Mouse (Mus musculus): ENCODE data around the gene Gm13212.
"Not testable (repeated sequence)": the region's sequence is repeated elsewhere in the genome, so short reads cannot be mapped to it uniquely, and the experiment has no call there.

The Gm13212 gene

GRCm38 (mm10) chr4:145585078-145585477, at the start of gene Gm13212:
Gene Gm13212 (plus strand): TSS chr4:145585166.
- DNase-seq (ENCODE audit: low read depth, low spot score) = not testable (repeated sequence)

- not testable (repeated sequence) for DNase-seq (ENCODE audit: low read depth, low spot score)
Observed at GRCm38 (mm10) chr4:145543861-145544260, 41.1 kb upstream of the Gm13212 start.

- peak; percentile 73 for DNase-seq (ENCODE audit: low read depth, low spot score)
Observed at GRCm38 (mm10) chr4:145545106-145545505, 39.9 kb upstream of the Gm13212 start.

- DNase-seq (ENCODE audit: low read depth, low spot score) = peak; percentile 61
Observed at GRCm38 (mm10) chr4:145545734-145546349, 39.1 kb upstream of the Gm13212 start.

- not testable (repeated sequence) for DNase-seq (ENCODE audit: low read depth, low spot score)
Observed at GRCm38 (mm10) chr4:145546477-145546876, 38.5 kb upstream of the Gm13212 start.

GRCm38 (mm10) chr4:145556680-145557079, 28.3 kb upstream of the Gm13212 start:
- peak; percentile 62 for DNase-seq (ENCODE audit: low read depth, low spot score)

GRCm38 (mm10) chr4:145559505-145560099, 25.4 kb upstream of the Gm13212 start:
- DNase-seq (ENCODE audit: low read depth, low spot score) = no peak

- peak; percentile 63 for DNase-seq (ENCODE audit: low read depth, low spot score)
Observed at GRCm38 (mm10) chr4:145564111-145564821, 20.7 kb upstream of the Gm13212 start.

- DNase-seq (ENCODE audit: low read depth, low spot score) = not testable (repeated sequence)
Observed at GRCm38 (mm10) chr4:145570461-145570860, 14.5 kb upstream of the Gm13212 start.

- peak; percentile 35 for DNase-seq (ENCODE audit: low read depth, low spot score)
Observed at GRCm38 (mm10) chr4:145576623-145577022, 8.3 kb upstream of the Gm13212 start.

GRCm38 (mm10) chr4:145580333-145580732, 4.6 kb upstream of the Gm13212 start:
- not testable (repeated sequence) for DNase-seq (ENCODE audit: low read depth, low spot score)

- DNase-seq (ENCODE audit: low read depth, low spot score) = not testable (repeated sequence)
Observed at GRCm38 (mm10) chr4:145586046-145586445, 1.1 kb downstream of the Gm13212 start.

- DNase-seq (ENCODE audit: low read depth, low spot score) = peak; percentile 77
Observed at GRCm38 (mm10) chr4:145594183-145594582, 9.2 kb downstream of the Gm13212 start.

- DNase-seq (ENCODE audit: low read depth, low spot score) = not testable (repeated sequence)
Observed at GRCm38 (mm10) chr4:145594798-145595197, 9.8 kb downstream of the Gm13212 start.

- DNase-seq (ENCODE audit: low read depth, low spot score) = peak; percentile 80
Observed at GRCm38 (mm10) chr4:145640416-145641185, 55.6 kb downstream of the Gm13212 start.

GRCm38 (mm10) chr4:145670385-145670784, 85.4 kb downstream of the Gm13212 start, which contains the start of gene Zfp980:
Gene Zfp980 (plus strand): TSS chr4:145670685.
- DNase-seq (ENCODE audit: low read depth, low spot score) = not testable (repeated sequence)

- DNase-seq (ENCODE audit: low read depth, low spot score) = peak; percentile 56
Observed at GRCm38 (mm10) chr4:145674286-145674780, 89.4 kb downstream of the Gm13212 start.

All from ES-CJ7 (cell line).